Mouse (Mus musculus) 3T3-L1 (cell line): ENCODE results near the gene Trpv4.

Experiments used
- DNase-seq: peaks from one replicate; pipeline ENCODE4 v3.0.0-alpha.2; 2015; ENCODE audit warnings: low read depth, low spot score

Gene Trpv4

DNA sequence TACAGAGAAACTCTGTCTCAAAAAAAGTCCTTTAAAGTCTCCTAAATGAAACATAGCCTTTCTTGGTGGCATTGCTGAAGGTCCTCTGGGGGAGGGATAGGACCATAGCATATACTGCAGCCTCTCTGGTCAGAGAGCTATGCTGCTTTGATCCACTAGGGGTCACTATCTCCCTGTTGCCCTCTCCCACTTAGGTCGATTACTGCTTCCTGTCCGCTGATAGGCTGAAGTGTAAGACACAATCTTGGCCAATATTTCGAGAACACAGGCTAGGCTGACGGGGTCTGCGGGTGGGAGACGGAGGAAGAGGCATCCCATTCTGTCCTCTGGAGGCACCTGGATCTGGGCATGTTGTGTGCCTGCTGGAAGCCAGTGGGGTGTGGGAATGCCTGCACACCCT, 37.9 kb downstream of the Trpv4 start:
- peak; percentile 62 for DNase-seq

DNA sequence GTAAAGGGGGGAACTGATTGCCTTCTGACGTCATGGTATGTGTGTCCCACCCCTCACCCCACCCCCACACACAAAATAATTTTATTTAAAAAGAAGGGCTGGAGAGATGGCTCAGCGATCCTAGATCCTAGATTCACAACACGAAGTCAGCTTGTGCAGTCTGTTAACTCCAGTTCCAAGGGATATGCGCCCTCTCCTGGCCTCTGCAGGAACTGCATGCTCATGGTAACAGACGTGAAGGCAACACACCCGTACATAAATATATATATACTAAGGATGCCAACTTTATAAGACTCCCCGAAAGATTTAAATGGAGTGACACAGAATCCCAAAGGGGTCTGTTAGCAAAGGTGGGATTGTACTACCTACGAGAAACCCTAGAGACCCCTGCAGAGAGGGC, 39.4 kb downstream of the Trpv4 start:
- DNase-seq, result peak; percentile 82

DNA sequence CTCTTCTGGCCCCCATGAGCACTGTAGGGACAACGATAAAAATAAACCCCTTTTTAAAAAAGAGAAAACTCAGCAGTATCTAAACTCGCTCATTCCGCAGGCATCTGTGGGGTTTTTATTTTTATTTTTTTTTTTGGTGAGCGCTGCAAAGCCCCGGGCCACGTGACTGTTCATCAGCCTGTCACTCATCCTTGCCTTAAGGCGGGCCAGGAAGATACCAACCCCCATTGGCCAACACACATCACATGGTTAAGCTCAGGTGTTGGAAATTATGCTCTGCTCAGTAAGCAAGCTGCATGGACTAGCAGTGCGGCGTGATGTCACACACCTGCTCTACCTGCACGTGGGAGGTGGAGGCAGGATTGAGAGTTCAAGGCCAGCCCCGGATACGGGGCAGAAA, 40.4 kb downstream of the Trpv4 start:
- DNase-seq, result no peak

DNA sequence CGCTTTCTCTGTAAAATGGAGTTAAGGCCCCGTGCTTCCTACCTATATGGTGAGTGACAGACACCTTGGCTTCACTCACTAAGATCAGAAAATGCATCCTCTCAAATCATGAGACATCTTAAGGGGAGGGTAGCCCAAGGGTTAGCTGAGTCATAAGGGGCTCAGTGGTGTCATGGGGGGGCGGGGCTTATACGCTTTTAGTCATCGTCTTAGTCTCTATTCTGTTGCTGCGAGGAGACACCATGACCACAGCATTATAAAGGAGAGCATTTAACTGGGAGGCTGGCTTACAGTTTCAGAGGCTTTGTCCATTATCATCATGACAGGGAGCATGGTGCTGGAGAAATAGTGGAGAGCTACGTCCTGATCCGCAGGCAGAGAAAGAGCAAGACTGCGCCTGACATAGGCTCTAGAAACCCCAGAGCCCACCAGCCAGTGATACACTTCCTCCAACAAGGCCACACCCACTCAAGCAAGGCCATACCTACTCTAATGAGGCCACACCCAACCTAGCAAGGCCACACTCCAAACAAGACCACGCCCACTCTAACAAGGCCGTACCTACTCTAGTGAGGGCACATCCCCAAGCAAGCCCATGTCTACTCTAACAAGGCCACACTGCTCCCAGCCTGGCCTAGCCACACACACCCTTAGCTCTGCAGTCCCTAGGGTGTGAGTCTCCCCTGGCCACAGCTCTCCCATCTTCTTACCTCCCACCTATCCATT, 41.7 kb downstream of the Trpv4 start:
- DNase-seq, result peak; percentile 20

DNA sequence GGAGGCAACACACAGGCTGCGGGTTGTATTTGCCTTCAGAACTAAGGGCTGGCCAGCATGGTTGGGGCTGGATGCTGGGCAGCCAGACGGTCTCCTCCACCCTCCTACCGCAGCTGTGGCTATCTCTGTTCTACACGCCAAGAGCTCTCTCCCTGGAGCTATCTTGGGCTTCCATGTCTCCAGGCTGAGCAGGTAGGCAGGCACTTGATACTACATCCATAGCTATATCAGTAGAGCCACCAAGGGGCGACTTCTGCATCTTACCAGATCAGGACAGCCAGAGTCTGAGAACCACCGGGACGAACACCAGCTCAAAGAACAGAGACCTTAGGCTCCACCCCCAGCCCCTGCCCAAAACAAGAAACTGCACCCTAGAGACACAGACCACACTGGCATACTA, 43.4 kb downstream of the Trpv4 start:
- no peak for DNase-seq

DNA sequence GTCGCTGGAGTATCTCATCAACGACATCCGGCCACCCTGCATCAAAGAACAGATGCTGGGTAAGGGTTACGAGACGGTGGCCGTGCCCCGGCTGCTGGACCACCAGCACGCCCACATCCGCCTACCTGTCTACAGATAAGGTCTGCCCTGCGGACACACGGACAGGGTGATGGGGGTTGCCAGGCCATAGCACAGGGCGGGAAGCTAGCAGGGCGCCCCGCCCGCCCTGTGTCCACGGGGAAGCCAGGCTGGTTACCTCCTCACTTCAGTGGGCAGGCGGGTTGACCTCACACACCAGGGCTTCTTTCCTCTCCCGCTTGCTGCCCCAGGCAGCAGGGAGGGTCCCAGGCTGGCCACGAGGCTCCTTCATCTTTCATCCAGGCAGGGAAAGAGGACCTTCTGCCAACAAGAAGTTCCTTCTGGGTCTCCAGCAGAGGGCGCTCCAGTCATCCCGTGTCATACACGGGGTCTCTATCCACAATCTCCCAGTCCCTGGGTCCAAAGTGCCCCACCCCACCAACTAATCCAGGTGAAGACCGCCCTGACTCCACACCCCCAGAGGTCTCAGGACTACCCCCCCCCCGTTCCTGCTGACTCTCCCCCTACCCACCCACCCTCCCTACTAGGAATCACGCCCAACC, 46.1 kb downstream of the Trpv4 start:
- DNase-seq, result no peak

DNA sequence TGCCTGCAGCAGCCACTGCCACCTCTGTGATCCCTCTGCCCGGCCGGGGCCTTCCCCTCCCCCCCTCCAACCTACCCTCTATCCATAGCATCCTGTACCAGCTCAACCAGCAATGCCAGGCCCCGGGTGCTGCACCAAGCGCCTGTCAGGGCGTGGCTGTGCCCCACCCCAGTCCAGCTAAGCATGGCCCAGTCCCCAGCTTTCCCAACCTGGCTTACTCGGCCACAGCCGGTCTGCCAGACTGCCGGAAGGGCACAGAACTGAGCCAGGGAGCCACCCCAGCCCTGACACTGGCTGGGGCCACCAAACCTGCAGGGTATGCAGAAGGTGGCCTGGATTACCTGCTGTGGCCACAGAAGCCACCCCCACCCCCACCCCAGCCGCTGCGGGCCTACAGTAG, 47.0 kb downstream of the Trpv4 start:
- no peak for DNase-seq

DNA sequence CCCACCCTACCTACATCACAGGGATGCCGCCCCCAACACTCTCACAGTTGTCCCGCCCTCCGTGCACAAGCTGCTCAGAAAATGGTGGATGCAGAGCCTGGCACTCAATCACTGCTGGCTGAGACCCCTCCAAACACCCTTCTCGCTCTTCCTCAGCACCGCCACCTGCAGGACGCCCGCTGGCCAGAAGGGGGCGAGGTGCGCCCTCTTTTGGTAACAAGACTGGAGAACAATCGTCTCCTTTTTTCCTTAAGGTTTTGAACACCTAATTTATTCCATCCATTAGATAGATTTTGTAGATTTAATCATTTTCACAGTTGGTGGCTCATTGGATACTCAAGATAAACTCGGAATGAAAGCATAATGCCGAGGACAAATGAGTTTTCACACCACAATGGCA, 49.7 kb downstream of the Trpv4 start:
- peak; percentile 60 for DNase-seq

DNA sequence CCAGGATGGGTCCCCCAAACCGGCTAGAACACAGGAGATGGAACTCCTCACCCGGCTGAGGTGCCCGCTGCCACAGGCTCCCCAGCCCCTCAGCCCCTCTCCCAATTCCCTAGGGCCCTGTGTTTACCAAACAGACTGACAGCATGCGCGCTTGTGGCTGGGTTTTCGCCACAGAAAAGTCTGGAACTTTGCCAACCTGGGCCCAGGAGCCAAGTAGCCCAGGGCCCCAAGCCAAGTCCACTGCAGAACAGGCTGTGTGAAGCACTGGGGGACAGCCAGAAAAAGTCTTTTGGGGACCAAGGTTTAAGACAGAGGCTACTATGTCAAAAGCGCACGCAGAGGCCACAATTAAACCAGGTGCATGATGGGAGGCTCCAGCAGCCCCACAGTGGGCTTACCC, 50.6 kb downstream of the Trpv4 start:
- peak; percentile 49 for DNase-seq

DNA sequence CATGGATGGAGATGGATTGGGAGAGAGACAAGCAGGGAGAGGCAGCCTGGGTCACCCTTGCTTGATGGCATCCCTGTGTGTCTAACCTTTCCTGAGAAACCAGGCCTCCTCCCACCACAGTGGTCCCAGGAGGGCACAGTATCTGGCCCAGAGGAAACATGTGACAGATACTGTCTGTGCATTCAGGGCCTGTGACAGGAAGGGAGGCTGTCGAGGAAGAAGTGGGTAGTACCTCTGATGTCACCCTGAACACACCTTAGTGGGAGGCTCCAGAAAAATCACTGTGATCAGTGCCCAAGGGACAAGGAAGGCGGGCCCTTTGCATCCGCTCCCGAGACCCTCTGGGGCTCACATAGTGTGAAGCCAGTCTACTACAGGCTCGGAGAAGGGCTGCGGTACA, 52.2 kb downstream of the Trpv4 start:
- DNase-seq, result no peak

DNA sequence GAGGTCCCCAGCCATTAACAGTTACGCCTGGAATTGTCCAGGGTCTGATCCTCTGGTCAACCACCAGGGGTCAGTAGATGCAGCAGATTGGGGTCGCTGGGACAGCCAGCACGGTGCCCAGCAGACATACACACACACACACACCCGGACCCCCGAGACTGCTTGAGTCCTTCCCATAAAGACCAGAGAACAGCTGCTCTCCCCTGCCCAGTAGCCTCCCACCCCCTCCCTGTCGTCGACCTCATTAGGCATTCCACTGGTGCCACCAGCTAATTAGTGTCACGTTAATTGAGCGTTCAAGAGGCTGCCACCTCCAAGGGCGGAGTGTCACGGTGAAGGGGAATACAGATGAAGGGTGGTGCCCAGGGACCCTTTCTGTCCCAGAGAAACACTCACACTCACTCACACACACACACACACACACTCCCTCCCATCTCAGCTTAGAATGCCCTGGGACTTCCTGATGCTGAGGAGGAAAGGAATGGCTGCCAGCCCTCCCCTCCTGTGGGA, 53.4 kb downstream of the Trpv4 start:
- DNase-seq, result peak; percentile 37

DNA sequence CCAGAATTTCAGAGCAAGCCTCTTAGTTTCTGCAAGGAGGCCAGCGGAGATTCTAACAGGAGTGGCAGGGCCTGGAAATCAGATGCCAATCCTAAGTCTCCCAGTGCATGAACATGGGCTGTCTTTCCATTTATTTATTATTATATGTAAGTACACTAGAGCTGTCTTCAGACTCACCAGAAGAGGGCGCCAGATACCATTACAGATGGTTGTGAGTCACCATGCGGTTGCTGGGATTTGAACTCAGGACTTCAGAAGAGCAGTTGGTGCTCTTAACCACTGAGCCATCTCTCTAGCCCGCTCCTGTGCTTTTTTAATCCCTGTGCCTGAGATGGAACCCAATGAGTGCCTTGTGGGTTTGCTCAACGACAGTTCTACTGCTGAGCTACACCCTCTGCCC, 54.2 kb downstream of the Trpv4 start:
- DNase-seq, result peak; percentile 47

DNA sequence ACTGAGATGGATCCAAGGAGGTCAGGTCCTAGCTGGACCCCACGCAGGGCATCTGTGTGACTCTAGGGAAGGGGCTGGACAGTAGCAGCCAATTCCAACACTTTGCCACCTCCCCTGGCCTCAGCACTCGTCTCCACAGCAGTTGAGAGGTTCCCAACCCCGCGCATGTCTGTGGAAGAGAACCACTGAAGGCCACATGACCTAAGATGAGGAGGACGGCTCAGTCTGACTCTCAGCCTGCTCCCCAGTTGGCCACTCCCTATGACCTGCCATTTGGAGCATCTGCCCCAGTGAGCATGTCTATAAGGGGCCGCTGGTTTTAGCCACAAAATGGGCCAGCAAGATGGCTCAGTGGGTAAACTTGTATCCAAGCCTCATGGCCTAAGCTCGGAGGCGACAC, 56.2 kb downstream of the Trpv4 start:
- no peak for DNase-seq

DNA sequence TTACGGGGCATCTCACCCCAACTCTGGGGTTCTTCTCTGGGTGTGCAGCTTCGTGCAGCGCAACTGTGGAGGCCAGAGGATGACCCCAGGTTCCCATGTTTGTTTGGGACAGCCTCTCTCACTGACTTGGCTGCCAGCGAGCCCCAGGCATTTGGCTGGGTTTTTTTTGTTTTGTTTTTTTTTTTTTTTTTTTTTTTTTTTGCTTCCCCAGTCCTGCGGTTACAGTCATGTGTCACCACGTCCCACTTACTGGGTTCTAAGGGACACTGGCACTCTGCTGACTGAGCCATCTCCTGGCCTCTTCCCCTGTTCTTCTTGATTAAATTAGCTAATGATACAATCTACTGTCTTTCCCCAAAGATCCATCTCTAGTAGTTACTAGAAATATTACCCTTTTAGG, 60.6 kb downstream of the Trpv4 start:
- DNase-seq, result no peak

DNA sequence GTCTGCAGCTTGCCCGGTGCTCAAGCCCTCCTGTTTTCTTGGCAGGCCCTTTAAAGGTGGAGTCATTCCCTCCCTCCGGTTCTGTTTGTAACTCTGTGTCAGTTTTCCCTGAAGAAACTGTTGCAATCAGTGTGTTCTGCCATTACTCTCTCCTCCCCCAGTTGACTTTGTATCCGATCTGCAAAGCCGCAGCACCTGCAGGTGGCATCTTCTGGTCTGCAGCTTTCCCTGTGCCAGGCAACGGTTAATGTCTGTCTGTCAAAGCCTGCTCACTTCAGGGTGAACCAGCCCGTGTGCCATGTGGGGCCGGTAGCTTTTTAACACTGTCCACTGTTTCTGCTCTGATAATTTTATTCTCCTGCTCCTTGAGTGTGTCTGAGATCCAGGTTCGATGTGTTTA, 61.0 kb downstream of the Trpv4 start:
- DNase-seq, result no peak

DNA sequence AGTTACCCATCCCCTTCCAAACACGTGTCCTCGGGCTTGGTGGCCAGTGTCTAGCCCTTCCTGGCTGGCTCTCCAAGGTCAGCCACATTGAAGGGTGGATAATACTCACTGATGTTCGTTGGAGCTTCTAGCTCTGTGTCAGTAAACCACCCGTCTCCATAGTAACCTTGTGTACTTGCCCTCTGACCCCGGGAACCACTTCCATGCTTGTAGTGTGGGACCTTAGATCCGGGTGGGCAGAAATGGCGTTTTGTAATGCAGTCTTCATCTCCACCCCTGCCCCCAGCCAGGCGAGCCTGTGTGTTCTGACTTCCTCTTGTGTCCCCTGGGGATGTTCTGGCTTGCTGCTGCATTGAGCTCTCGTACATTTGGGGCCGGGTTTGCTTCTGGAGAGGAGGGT, 61.6 kb downstream of the Trpv4 start:
- DNase-seq, result no peak

DNA sequence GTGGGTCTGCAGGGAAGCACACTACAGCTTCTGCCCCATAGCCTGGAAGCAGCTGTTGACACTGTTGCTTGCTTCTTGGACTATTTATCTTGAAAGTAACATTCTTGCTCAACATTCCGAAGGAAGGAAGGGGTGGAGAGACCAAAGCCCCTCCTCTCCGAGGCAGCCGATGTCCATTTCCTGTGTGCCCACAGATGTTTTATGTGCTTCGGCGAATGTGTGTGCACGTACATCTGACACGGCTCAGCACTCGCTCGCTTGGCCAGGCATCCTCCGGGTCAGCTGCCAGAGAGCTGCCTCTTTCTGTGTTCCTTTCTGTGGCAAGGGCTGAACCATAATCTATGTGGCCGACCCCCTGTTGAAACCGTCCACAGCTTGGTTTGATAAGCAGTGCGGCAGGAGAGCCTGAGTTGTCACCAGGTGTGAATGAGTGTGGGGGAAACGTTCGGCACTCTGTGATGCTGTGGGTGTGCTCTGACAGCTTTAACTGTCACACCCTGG, 63.4 kb downstream of the Trpv4 start:
- DNase-seq, result no peak

DNA sequence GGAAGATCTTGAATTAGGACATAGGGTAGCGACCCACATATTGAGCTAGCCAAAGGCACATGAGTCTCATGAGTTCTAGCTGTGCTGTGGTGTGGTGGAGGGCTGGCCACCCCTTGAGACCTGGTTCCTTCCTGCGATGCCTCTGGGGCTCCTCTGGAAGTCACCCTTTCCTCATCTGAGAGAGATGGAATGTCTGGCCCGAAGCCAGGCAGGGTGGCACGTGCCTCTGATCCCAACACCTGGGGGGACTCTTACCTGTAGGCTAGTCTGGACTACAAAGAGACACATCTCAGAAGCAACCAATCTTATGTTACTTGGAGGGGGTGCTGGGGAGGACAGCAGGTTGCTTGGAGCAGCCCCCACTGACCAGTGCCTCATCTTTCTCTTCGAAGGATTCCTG, 64.3 kb downstream of the Trpv4 start:
- DNase-seq, result no peak

DNA sequence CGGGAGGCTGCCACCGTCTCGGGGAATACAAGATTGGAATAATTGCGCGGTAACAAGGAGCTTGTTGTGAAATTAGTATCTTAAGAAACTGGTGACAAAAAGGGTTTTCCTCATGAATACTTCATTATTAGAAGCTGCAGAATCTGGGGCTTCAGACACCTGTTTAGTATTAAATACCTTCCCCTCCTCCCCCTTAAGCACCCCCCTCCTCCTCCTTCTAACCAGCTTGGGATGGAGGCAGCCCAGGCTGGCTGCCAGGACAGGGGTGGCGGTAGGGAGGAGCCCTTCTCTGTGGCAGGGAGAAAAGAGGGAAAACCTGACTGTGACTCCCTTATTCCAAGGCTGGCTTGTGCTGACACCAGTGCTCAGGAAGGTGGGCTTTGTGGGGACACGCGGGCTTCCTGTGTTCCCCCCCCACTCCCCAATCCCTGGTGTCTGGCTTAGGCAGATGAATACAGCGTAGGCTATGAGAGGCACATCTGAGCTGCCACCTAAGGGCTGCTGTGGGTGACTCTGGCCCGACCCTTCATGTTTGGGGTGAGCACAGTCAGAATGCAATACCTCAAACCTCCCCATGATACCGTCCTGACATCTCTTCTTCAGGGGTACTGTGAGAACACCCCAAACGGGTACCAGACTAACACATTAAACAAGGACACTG, 64.9 kb downstream of the Trpv4 start:
- DNase-seq, result no peak

DNA sequence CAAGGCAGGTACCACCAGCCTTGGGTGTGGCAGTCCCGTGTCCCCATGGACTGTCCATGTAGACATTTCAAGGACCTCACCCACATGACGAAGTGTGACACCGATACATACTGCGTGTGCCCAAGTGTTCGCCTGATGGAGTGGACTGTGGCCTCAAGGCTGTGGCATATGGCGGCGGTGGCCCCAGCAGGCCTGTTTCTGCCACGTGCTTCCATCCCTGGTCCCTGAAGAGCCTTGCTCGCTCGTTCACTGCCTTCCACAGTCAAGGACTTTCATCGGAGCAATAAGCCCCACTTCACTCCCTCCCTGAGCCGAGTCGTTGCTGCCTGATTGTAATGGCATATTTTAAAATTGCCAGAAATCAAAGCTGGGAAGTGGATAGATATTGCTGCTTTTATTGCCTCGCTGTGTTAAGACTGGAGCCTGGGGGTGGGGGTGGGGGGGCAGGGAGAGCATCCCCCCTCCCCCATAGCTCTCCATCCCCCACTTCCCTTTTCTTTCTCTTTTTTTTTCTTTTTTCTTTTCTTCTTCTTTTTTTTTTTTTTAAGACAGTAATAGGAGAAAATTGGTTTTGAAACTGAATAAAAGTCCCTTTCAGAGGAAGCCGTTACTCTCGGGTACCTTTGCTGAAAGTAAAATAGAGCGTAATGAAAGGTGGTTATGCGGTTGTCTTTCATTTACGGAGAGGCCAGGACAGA, 65.6 kb downstream of the Trpv4 start:
- DNase-seq, result no peak

DNA sequence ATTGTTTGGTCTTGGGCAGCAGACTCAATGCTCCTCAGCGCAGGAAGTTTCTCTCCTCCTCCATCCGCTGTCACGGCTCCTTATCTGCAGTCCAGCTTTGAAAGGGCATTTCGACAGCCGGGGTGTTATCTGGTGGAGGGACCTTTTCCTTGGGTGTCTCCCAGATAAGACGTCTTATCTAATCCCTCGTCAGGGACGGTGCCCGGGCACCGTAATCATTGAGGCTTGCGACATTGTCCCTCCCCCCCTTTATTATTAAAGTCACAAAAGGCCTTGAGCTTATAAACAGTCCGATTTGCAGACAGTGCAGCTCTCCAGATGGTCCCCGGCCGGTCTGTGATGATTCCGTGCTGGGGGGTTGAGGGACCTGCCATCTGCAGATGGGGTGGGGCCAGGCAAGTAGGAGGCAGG, 67.1 kb downstream of the Trpv4 start:
- DNase-seq, result no peak
